Mouse (Mus musculus) erythroblast, embryonic 14.5 days (primary cell): Measurements from ENCODE around the gene Inpp1. TPM values are rescaled to one million over a fixed set of nuclear protein-coding genes. Genes with fewer than 3 reads are reported as not detected.
"Not testable (repeated sequence)": the region's sequence is repeated elsewhere in the genome, so short reads cannot be mapped to it uniquely, and the experiment has no call there.

Source experiments
- H3K27me3 ChIP-seq: 2 replicates; pipeline ENCODE4 v1.6.1; 2012; ENCODE audit warnings: inconsistent platforms; ENCODE audit not compliant: control insufficient read depth
- H3K36me3 ChIP-seq: 2 replicates; pipeline ENCODE4 v1.6.1; 2012; ENCODE audit warnings: mild to moderate bottlenecking, inconsistent platforms; ENCODE audit not compliant: control insufficient read depth
- H3K4me1 ChIP-seq: 2 replicates; pipeline ENCODE4 v1.6.1; 2012; ENCODE audit warnings: inconsistent platforms; ENCODE audit not compliant: control insufficient read depth
- H3K4me3 ChIP-seq: replicated peaks from 2 replicates; pipeline ENCODE3; 2012; ENCODE audit warnings: moderate library complexity, mild to moderate bottlenecking, inconsistent platforms
- H3K9me3 ChIP-seq: 2 replicates; pipeline ENCODE4 v1.6.1; 2012; ENCODE audit warnings: low read length, inconsistent platforms, mixed read lengths; ENCODE audit not compliant: control insufficient read depth
- GATA1 ChIP-seq: IDR thresholded peaks from 2 replicates; pipeline ENCODE4 v1.6.1; 2012; ENCODE audit warnings: low read length, inconsistent platforms, mixed read lengths
- TAL1 ChIP-seq: IDR thresholded peaks from 3 replicates; pipeline ENCODE4 v1.6.1; 2012; ENCODE audit warnings: low read length, inconsistent platforms, mixed read lengths
- polyA plus RNA-seq: library from polyadenylated mRNA; stranded (reverse); fragments of >175 nt; gene quantifications from 2 replicates; pipeline ENCODE4 v1.2.3, GENCODE M21; 2012

Inpp1 gene
- polyA plus RNA-seq = 0.01 TPM in 2 replicates

DNA sequence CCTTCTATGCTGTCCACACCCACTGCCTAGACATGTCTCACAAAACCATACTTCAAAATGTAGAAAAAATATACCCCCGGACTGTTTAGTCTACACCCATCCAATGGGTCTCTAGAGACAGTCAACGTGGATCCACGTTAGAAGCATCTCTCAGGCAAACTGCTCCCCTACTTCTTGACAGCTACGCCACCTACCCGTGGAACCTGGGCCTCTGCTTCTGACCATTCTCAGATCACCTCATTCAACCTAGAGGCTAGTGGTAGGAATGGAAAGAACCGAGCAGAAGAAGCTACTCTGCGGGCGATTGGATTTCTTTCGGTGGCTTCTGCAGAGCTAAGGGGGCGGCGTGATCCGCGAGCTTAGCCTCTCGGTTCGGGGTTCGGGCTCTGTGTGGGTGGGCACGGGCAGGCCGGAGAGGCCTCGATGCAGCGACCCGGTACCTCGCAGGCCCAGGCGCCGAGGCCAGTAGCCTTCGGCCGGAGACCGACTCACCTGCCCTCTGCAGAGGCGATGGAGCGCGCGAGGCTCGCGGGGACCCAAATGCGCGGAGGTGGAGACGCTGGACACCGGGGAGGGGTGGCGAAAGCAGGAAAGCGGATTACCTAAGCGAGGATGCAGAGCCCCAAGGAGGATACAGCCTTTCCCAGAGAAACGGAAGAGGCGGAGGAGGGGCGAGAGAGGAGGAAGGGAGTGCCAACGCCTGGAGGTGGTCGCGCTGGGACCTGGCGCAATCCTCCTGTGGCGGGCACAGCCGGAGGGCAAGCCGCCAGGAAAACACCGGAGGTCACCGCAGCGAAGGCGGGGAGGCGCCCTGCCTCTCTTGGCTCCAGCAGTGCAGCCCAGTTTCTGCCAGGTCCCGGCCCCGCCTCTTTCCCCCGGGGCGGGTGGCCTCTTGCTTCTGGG lies at the start of gene Inpp1:
Inpp1 (minus strand) TSS at position 779 of the 903 bp plus-strand sequence.
- Histone ChIP-seq H3K4me3 (peak within 1 kb of the TSS; percentile 64), H3K36me3 (no peaks in the 10 kb centered on the region), H3K4me1 (peaks cover 11% of the 10 kb centered on the region), H3K27me3 (peaks cover 10% of the 10 kb centered on the region), H3K9me3 (no peaks in the 10 kb centered on the region)
- TF ChIP-seq TAL1 = no peak
- no peak for TF ChIP-seq GATA1

DNA sequence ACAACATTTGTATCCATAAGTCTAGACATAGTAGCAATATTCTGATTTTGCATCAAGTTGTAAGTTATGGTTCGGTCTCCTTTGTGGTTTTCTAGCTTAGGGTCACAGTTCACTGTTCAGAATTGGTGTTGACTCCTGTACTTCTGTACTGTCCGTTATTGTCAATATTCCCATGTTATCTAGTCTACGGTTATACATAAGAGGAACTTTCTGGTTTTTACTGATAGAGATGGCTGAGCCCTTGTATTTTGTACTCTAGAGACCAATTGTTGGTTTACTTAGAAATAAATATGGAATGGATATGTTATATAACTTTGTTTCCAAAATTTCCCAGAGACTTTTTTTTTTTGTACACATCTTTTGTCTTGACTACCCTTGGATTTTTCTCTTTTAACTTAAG lies 48.5 kb upstream of the Inpp1 start:
- Histone ChIP-seq H3K36me3 (peaks cover 9% of the 10 kb centered on the region), H3K27me3 (no peaks in the 10 kb centered on the region), H3K4me3 (no peak overlapping the region), H3K4me1 (no peaks in the 10 kb centered on the region), H3K9me3 (no peaks in the 10 kb centered on the region)
- TF ChIP-seq GATA1 (no peak), TAL1 (no peak)

DNA sequence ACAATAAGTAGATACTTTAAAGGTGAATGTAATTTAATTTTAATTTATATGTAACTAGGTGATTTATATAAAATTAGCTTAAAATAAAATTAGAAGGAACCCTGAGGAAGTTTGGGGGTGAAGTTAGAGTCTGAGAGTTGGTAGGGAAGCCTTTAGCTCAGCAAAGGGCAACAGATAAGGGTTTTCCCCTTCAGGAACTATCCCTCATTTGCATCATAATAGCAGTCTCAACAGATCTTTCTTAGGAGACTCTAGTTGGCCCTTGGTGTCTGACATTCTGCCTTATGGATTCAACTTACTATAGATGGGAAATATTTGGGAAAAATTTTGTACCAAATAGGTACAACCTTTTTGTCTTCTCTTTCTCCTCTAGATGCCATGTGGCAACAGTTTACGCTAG lies 46.7 kb upstream of the Inpp1 start:
- Histone ChIP-seq H3K27me3 (no peaks in the 10 kb centered on the region), H3K36me3 (peaks cover 14% of the 10 kb centered on the region), H3K4me3 (no peak overlapping the region)

DNA sequence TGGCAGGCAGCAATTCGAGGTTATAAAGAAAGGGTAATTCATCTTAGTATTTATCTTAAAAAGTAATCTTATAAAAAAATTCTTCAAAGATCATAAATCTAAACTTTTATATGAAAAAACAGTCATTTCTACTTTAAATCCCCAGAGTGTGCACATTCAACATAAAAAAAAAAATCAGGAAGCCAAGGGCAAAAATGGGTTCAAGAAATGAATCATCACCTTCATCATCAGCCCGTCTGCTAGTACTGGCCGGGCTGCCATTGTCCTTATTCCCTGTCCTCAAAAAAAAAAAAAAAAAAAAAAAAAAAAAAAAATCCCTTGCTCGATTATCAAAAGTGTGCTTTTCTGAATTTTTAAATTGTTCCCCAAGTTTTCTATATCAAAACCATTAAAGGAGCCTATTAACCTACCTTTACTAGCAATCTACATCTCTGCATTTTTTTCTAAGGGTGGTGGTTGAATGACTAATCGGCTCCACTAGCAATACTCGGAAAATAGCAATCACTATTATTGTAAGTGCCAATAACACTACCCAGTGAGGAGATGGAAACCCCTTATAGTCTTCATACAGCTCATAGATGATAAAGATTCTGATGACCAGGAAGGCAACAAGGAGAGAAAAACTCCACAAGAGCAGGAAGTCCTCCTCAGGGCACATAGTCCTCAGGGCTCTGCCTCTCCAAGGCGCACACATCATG lies 38.6 kb upstream of the Inpp1 start:
- Histone ChIP-seq H3K36me3 (peaks cover 11% of the 10 kb centered on the region), H3K4me3 (no peak overlapping the region), H3K4me1 (no peaks in the 10 kb centered on the region), H3K27me3 (no peaks in the 10 kb centered on the region), H3K9me3 (no peaks in the 10 kb centered on the region)
- TF ChIP-seq TAL1 (no peak), GATA1 (no peak)

More for the DNA sequence above, 46.7 kb upstream of the Inpp1 start:
- no peak for TF ChIP-seq GATA1
- TF ChIP-seq TAL1 = no peak
- Histone ChIP-seq H3K4me1 (no peaks in the 10 kb centered on the region), H3K9me3 (no peaks in the 10 kb centered on the region)

DNA sequence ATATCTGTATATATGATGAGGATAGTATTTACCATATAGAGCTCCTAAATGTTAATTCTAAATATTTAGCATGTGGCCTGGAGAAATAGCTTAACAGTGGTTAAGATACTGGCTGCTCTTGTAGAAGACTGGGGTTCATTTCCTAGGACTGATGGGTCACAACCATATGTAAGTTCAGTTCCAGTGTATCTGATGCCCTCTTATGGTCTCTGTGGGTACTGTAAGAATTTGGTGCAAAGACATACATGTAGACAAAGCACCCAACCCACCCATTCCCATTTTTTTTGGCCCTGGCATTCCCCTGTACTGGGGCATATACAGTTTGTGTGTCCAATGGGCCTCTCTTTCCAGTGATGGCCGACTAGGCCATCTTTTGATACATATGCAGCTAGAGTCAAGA lies 36.5 kb upstream of the Inpp1 start:
- H3K9me3 ChIP-seq, H3K4me3 ChIP-seq, H3K4me1 ChIP-seq, H3K36me3 ChIP-seq, H3K27me3 ChIP-seq: not testable (repeated sequence)

DNA sequence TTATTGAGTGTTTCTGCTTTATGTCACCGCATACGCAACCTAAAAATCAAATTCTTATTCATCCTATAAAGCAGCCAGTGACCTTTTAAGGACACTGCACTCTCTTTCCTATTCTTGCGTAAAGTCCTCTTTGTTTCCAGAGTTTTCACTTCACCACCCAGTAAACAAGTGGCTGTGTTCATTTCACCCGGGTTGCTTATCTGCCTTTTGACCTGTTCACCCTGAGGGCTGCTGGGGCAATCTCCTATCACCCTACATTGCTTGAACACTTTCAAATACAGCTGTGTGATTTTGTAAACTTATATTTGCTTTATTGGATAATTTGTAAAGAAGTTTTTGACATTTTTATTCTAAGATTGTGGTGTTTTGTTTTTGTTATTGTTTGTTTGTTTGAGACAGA lies 31.9 kb upstream of the Inpp1 start:
- Histone ChIP-seq H3K9me3 (no peaks in the 10 kb centered on the region), H3K4me1 (peaks cover 25% of the 10 kb centered on the region)

DNA sequence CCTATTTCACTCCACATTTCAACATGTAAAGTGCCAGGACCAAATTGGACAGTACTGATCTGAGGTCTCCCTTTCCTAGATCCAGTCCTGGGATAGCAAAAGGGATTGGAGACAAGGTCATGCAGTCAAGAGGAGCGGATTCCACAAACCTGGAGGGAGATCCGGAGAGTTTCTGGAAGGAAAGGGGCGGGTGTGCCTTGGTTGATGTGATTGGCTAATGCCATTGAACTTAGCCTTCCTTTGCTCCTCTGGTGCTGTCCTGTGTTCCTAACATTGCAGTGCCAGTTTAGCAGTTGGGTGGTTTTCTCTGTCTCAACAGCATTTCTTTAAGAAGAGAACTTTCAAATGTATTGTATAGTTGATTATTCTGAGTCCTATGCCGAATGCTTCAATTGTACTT lies 29.1 kb upstream of the Inpp1 start:
- H3K9me3 ChIP-seq = no peaks in the 10 kb centered on the region
- H3K36me3 ChIP-seq = no peaks in the 10 kb centered on the region
- no peak overlapping the region for H3K4me3 ChIP-seq
- H3K27me3 ChIP-seq = no peaks in the 10 kb centered on the region
- H3K4me1 ChIP-seq = peaks cover 33% of the 10 kb centered on the region
- TF ChIP-seq TAL1 (no peak), GATA1 (no peak)

More for the DNA sequence above, 31.9 kb upstream of the Inpp1 start:
- TF ChIP-seq TAL1 (no peak), GATA1 (no peak)
- Histone ChIP-seq H3K4me3 (no peak overlapping the region), H3K27me3 (no peaks in the 10 kb centered on the region), H3K36me3 (no peaks in the 10 kb centered on the region)

DNA sequence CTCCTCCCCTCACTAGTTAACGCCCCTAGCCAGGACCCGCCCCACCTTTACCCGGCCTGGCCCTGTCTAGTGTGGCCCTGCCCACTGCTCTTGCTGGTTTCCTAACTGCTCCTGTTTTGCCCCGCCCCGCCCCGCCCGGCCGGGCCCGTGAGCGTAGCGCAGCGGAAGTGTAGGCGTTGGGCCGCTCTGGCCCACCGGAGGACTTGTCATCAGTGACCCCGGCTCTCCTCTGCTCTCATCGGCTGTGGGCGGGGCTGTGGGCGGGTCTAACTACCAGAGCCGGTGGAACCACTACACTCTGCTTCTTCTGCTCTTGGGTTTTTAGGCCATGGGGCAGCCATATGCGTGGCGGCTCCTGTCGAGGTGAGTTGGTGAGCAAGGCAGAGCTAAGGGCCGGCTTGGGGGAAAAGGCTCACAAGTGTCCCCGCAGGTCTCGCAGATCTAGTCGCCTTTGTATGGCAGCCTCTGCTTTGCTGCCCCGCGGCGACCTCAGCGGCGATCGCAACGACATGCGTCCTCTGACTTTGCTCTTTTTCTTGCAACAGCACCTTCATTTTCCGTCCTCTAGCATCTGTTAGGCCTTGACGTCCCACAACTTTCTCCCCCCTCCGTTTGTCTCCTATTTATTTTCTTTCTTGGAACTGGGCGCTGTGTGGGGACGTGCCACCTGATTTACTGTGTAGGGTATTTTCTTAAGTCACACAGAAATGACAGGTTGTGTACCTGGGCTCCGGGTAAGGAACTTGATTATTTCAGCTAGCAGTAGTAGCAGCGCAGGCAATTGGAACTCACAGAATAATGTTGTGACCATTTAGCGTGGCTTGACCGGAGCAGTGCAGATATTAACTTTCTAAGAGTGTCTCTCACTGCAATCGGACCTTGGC lies 27.5 kb upstream of the Inpp1 start, which contains the start of gene Hibch:
Hibch (plus strand) TSS at position 148 of the 884 bp plus-strand sequence.
- H3K27me3 ChIP-seq = no peaks in the 10 kb centered on the region
- no peaks in the 10 kb centered on the region for H3K36me3 ChIP-seq
- peaks cover 34% of the 10 kb centered on the region for H3K4me1 ChIP-seq
- no peaks in the 10 kb centered on the region for H3K9me3 ChIP-seq
- TF ChIP-seq GATA1 = no peak
- no peak for TF ChIP-seq TAL1
- H3K4me3 ChIP-seq = peak within 1 kb of the TSS; percentile 84

DNA sequence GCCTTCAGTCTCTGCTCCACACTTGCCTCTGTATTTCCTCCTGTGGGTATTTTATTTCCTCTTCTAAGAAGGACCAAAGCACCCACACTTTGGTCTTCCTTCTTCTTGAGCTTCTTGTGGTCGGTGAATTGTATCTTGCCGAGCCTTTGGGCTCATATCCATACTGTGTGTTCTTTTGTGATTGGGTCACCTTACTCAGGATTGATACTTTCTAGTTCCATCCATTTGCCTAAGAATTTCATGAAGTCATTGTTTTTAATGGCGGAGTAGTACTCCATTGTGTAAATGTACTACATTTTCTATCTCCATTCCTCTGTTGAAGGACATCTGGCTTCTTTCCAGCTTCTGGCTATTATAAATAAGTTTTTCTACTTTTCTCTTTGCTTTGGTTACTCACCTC lies 26.9 kb upstream of the Inpp1 start:
- peak overlapping the region; percentile 84 for H3K4me3 ChIP-seq
- peaks cover 34% of the 10 kb centered on the region for H3K4me1 ChIP-seq
- no peaks in the 10 kb centered on the region for H3K36me3 ChIP-seq
- H3K9me3 ChIP-seq = no peaks in the 10 kb centered on the region
- H3K27me3 ChIP-seq = no peaks in the 10 kb centered on the region
- no peak for TF ChIP-seq TAL1
- no peak for TF ChIP-seq GATA1
